Mouse (Mus musculus) stomach, postnatal 0 days (tissue): Measurements from ENCODE around the gene Fli1. TPM values are rescaled to one million over a fixed set of nuclear protein-coding genes. Genes with fewer than 3 reads are reported as not detected.

Source experiments
- ATAC-seq: fragments of 200-750 bp; cut with Nextera tagmentation; 2 replicates; pipeline ENCODE4 v1.8.0; 2017; ENCODE audit not compliant: low FRiP score, low TSS enrichment
- DNase-seq: peaks from one replicate; pipeline ENCODE4 v3.0.0-alpha.2; 2016; ENCODE audit warnings: low spot score
- H3K27ac ChIP-seq: fragments of 300-500 bp; sonication (generic); replicated peaks from 2 replicates; pipeline ENCODE4 v1.5.1; 2014; ENCODE audit warnings: mild to moderate bottlenecking, control low read depth
- H3K27me3 ChIP-seq: fragments of 300-500 bp; sonication (generic); 2 replicates; pipeline ENCODE4 v1.6.1; 2014; ENCODE audit warnings: low read length; ENCODE audit not compliant: control insufficient read depth, insufficient read depth
- H3K36me3 ChIP-seq: fragments of 300-500 bp; sonication (generic); 2 replicates; pipeline ENCODE4 v1.6.1; 2014; ENCODE audit warnings: low read length, mixed read lengths; ENCODE audit not compliant: control insufficient read depth, insufficient read depth
- H3K4me1 ChIP-seq: fragments of 300-500 bp; sonication (generic); replicated peaks from 2 replicates; pipeline ENCODE4 v1.6.1; 2014; ENCODE audit warnings: antibody characterized with exemption; ENCODE audit not compliant: control insufficient read depth, insufficient read depth
- H3K4me2 ChIP-seq: fragments of 300-500 bp; sonication (generic); replicated peaks from 2 replicates; pipeline ENCODE4 v1.6.1; 2014; ENCODE audit warnings: low read depth, mild to moderate bottlenecking, control low read depth, moderate library complexity
- H3K4me3 ChIP-seq: fragments of 300-500 bp; sonication (generic); 2 replicates; pipeline ENCODE4 v1.5.1; 2014; ENCODE audit warnings: low read depth, low read length, control low read depth
- H3K9ac ChIP-seq: fragments of 300-500 bp; sonication (generic); 2 replicates; pipeline ENCODE4 v1.6.1; 2014; ENCODE audit warnings: mild to moderate bottlenecking, low read length, control low read depth, mixed read lengths
- H3K9me3 ChIP-seq: fragments of 300-500 bp; sonication (generic); 2 replicates; pipeline ENCODE4 v1.6.1; 2016; ENCODE audit warnings: low read length; ENCODE audit not compliant: control insufficient read depth
- CTCF ChIP-seq: IDR thresholded peaks from 2 replicates; pipeline ENCODE4 v1.5.1; 2016; ENCODE audit warnings: antibody characterized with exemption, low read depth, mild to moderate bottlenecking, moderate library complexity
- EP300 ChIP-seq: optimal IDR thresholded peaks from 2 replicates; pipeline ENCODE3; 2016; ENCODE audit warnings: antibody characterized with exemption
- WGBS: fragments of 180-500 bp; shearing (Covaris S2); extraction: QIAGEN DNeasy Blood & Tissue Kit; methylation state at CpG from one replicate; pipeline ENCODE4 v1.1.7; 2014; 5-methylcytosine and 5-hydroxymethylcytosine counted together
- polyA plus RNA-seq: library from polyadenylated mRNA; unstranded; fragments of >200 nt; fragmentation: Nextera tagmentation; extraction: Ambion mirVana; gene quantifications from 2 replicates; pipeline ENCODE4 v1.2.1, GENCODE M21; 2015

Fli1 gene
- polyA plus RNA-seq, 1 experiment from 2014 or later, result 4.9 TPM

- H3K4me2 ChIP-seq, result peak overlapping the region; percentile 88
- peaks cover 5% of the 10 kb centered on the region; the same call in 1 of the 2 replicates for H3K27me3 ChIP-seq
- no peak for TF ChIP-seq CTCF
- TF ChIP-seq EP300, result no peak
- ATAC-seq (peak; percentile 38; the same call in 1 of the 2 replicates), DNase-seq (no peak)
- H3K36me3 ChIP-seq, result no peaks in the 10 kb centered on the region
- no peaks in the 10 kb centered on the region for H3K9me3 ChIP-seq
- H3K9ac ChIP-seq, result peak overlapping the region; percentile 75
- peak overlapping the region; percentile 79 for H3K27ac ChIP-seq
- peak overlapping the region; percentile 66 for H3K4me3 ChIP-seq
- under 1% methylated on average over 59 of the region's 70 CpGs for WGBS
- H3K4me1 ChIP-seq, result peaks cover 2% of the 10 kb centered on the region; the same call in 1 of the 2 replicates
Measured at GRCm38 (mm10) chr9:32540406-32541222, 2.0 kb downstream of the Fli1 start.

- Histone ChIP-seq H3K4me3 (peak overlapping the region; percentile 66), H3K9ac (peak overlapping the region; percentile 75), H3K27ac (peak overlapping the region; percentile 79), H3K36me3 (no peaks in the 10 kb centered on the region), H3K27me3 (peaks cover 5% of the 10 kb centered on the region; the same call in 1 of the 2 replicates), H3K4me1 (no peaks in the 10 kb centered on the region; the same call in 1 of the 2 replicates), H3K4me2 (peak overlapping the region; percentile 88), H3K9me3 (no peaks in the 10 kb centered on the region)
- WGBS, result 5% methylated on average over 13 of the region's 13 CpGs
- DNase-seq (no peak), ATAC-seq (peak; percentile 38)
- TF ChIP-seq EP300 (no peak), CTCF (no peak)
Measured at GRCm38 (mm10) chr9:32540061-32540405, 2.6 kb downstream of the Fli1 start.

GRCm38 (mm10) chr9:32539321-32539761 lies 3.3 kb downstream of the Fli1 start:
- Histone ChIP-seq H3K4me1 (no peaks in the 10 kb centered on the region; the same call in 1 of the 2 replicates), H3K9me3 (no peaks in the 10 kb centered on the region), H3K36me3 (no peaks in the 10 kb centered on the region), H3K27me3 (peaks cover 5% of the 10 kb centered on the region; the same call in 1 of the 2 replicates), H3K27ac (no peak overlapping the region), H3K4me2 (peak overlapping the region; percentile 88), H3K9ac (no peak overlapping the region), H3K4me3 (no peak overlapping the region)
- ATAC-seq (no peak), DNase-seq (no peak)
- TF ChIP-seq EP300 (no peak), CTCF (no peak)
- WGBS, result 53% methylated on average over 3 of the region's 3 CpGs

GRCm38 (mm10) chr9:32538124-32538523 lies 4.5 kb downstream of the Fli1 start:
- Histone ChIP-seq H3K4me1 (no peaks in the 10 kb centered on the region; the same call in 1 of the 2 replicates), H3K4me2 (no peak overlapping the region), H3K27me3 (peaks cover 5% of the 10 kb centered on the region; the same call in 1 of the 2 replicates), H3K9ac (no peak overlapping the region), H3K9me3 (no peaks in the 10 kb centered on the region), H3K27ac (no peak overlapping the region), H3K4me3 (no peak overlapping the region), H3K36me3 (no peaks in the 10 kb centered on the region)
- 70% methylated on average over 5 of the region's 5 CpGs for WGBS
- TF ChIP-seq CTCF, result no peak
- TF ChIP-seq EP300, result no peak
- no peak for DNase-seq
- no peak for ATAC-seq

GRCm38 (mm10) chr9:32537706-32538105 lies 5.0 kb downstream of the Fli1 start:
- H3K9me3 ChIP-seq, result no peaks in the 10 kb centered on the region
- ATAC-seq (no peak), DNase-seq (no peak)
- H3K9ac ChIP-seq, result no peak overlapping the region
- H3K4me3 ChIP-seq, result no peak overlapping the region
- H3K36me3 ChIP-seq, result no peaks in the 10 kb centered on the region
- 0 out of 2 replicates have a peak, but pooled peaks cover 1% of the 10 kb centered on the region for H3K27me3 ChIP-seq
- no peaks in the 10 kb centered on the region; the same call in 1 of the 2 replicates for H3K4me1 ChIP-seq
- no peak for TF ChIP-seq EP300
- WGBS, result 67% methylated on average over 6 of the region's 6 CpGs
- no peak overlapping the region for H3K4me2 ChIP-seq
- no peak overlapping the region for H3K27ac ChIP-seq
